Mouse (Mus musculus): ENCODE results near the gene Snai3. TPM values are rescaled to one million over a fixed set of nuclear protein-coding genes. Genes with fewer than 3 reads are reported as not detected.

Snai3 gene
- polyA plus RNA-seq, 1 experiment from 2014 or later, result 0.67 TPM

DNA sequence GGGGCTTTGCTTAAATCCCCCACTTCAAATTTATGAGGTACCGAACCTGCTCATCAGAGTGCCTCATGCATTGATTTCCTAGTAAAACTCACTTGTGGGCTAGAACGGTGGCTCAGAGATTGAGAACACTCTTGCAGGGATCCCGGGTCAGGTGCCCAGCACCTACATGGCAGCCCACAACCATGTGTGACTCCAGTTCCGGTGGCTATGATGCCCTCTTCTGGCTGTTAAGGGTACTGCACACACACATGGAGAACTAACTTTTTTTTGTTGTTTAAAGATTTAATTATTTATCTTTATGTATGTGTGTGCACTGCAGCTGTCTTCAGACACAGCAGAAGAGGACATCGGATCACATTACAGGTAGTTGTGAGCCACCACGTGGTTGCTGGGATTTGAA is 25.2 kb downstream of the Snai3 start:
- 88% methylated on average over 6 of the region's 6 CpGs for WGBS
- no peak for DNase-seq (ENCODE audit: low spot score)
- peaks cover 7% of the 10 kb centered on the region; the same call in 1 of the 2 replicates for H3K27me3 ChIP-seq (replicated peaks; ENCODE audit: low read depth, poor library complexity, severe bottlenecking)
- H3K9me3 ChIP-seq, result peaks cover 4% of the 10 kb centered on the region; the same call in 1 of the 2 replicates
- H3K36me3 ChIP-seq (replicated peaks), result peaks cover 71% of the 10 kb centered on the region
- H3K27ac ChIP-seq (replicated peaks), result no peak overlapping the region
- H3K4me3 ChIP-seq, result no peak overlapping the region
- peaks cover 28% of the 10 kb centered on the region for H3K4me1 ChIP-seq

DNA sequence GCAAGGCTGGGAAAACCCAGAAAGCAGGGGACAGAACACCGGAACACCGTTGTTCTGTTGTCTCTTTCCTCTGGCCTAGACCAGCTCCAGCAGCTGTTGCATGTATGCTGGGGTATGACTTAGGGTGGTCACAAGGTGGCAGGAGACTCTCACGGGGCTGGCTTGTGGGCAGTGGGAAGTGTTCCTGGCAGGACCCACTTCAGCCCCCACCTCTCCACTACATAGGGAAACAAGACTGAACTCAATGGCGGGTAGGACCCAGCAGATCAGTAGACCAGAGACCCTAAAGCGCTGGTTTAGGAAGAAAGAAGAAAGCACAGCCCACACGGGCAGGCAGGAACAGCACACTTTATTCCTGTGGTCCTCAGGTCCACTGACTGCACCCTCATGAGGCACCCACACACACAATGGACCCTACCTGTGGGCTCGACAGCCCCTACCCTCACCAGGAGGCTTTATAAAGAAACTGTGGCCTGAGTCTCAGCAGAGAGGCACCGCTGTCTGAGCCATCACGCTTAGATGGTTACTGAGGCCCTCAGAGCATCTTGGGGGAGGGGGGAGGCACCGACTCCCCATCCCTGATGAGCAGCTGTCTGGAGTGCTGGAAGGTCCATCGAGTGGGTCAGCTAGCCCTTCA is 27.1 kb downstream of the Snai3 start:
- Histone ChIP-seq H3K27me3 (replicated peaks; ENCODE audit: low read depth, poor library complexity, severe bottlenecking) (peaks cover 7% of the 10 kb centered on the region; the same call in 1 of the 2 replicates), H3K4me1 (peaks cover 28% of the 10 kb centered on the region), H3K4me3 (peak overlapping the region; percentile 61; the same call in 1 of the 2 replicates), H3K9me3 (peaks cover 4% of the 10 kb centered on the region; the same call in 1 of the 2 replicates), H3K36me3 (replicated peaks) (peaks cover 53% of the 10 kb centered on the region), H3K27ac (replicated peaks) (no peak overlapping the region; the same call in 1 of the 2 replicates)
- no peak for DNase-seq (ENCODE audit: low spot score)
- 68% methylated on average over 11 of the region's 11 CpGs for WGBS

DNA sequence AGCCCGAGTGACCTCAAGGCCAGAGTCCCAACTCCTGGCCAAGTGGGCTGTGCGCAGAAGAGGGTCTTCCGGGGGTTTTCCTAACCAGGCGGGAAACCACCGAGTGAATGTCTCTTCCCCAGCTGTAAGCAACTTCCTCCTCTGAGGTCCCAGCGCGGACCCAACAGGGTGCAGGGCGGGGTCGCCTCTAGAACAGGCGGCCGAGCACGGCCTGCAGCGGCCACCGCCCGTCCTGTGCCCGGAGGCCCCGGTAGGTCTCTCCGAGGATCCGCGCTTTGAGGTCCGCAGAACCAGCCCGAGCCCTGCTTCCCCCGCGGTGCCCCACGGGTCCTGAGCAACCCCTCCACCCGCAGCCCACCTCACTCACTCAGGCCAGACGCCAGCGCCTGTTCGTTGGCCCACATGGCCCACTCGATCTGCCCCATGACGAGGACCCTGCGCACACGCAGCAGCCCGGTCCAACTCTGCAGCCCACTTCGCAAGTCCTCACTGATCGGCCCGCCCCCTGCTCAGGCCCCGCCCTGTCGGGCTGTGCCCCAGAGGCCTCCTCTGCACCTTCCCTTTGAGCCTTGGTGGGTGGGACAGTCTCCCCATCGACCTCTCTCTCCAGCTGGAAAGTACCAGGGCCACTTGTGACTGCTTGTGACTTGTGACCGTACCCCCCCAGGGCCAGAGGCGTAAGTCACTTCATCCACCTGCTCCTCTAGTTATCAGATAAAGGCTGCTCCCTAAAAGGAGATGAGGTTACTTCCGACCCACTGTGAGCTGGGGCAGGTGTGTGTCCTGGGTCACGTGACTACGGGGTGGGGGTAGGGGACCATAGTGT is 27.9 kb downstream of the Snai3 start, which contains the start of gene Cyba:
Gene Cyba, minus strand, starts transcription at position 488 of the 826 bp plus-strand sequence.
- 4% methylated on average over 45 of the region's 45 CpGs for WGBS
- Histone ChIP-seq H3K36me3 (replicated peaks) (peaks cover 46% of the 10 kb centered on the region), H3K27ac (replicated peaks) (peak within 1 kb of the TSS; percentile 74), H3K9me3 (peaks cover 4% of the 10 kb centered on the region; the same call in 1 of the 2 replicates), H3K4me1 (peaks cover 20% of the 10 kb centered on the region), H3K27me3 (replicated peaks; ENCODE audit: low read depth, poor library complexity, severe bottlenecking) (peaks cover 7% of the 10 kb centered on the region; the same call in 1 of the 2 replicates), H3K4me3 (peak within 1 kb of the TSS; percentile 61)
- peak; percentile 70 for DNase-seq (ENCODE audit: low spot score)

DNA sequence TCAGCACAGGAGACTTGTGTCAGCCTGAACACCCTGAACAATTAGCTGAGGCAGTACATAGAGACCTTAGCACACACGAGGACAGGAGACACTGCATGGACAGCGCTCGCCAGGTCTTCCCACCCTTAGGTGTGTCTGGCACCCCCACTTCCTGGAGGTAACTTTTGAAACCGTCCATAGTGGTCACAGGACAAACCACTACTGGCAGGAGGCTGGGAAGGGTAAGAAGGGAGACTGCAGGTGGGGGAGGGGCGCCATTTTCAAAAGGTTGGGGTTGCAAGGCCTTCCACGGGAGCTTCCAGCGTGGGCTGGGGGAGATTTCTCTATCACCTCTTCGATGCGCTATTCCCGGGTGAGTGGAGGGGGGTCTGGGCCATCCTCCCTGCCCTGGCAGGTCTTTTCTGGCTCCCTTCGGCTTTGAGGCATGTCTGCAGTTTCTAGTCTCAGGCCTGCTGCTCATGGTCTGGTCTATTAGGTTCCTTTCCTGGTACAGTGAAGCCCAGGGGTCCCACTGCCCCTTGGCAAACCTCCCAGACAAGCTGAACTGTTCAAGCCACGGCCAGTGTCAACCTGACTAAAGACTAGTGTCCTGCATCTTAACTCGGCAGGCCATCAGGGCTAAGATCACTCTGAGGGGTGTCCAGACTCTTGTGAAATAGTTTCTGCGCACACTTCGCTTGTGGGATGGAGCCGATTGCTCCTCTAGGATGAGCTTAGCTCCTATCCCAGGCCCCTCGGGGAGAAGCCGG is 28.7 kb downstream of the Snai3 start:
- peaks cover 7% of the 10 kb centered on the region; the same call in 1 of the 2 replicates for H3K27me3 ChIP-seq (replicated peaks; ENCODE audit: low read depth, poor library complexity, severe bottlenecking)
- peak overlapping the region; percentile 61 for H3K4me3 ChIP-seq
- H3K27ac ChIP-seq (replicated peaks), result peak overlapping the region; percentile 74
- peaks cover 4% of the 10 kb centered on the region; the same call in 1 of the 2 replicates for H3K9me3 ChIP-seq
- H3K36me3 ChIP-seq (replicated peaks), result peaks cover 38% of the 10 kb centered on the region
- H3K4me1 ChIP-seq, result peaks cover 19% of the 10 kb centered on the region
- 40% methylated on average over 18 of the region's 18 CpGs for WGBS
- peak; percentile 29 for DNase-seq (ENCODE audit: low spot score)

DNA sequence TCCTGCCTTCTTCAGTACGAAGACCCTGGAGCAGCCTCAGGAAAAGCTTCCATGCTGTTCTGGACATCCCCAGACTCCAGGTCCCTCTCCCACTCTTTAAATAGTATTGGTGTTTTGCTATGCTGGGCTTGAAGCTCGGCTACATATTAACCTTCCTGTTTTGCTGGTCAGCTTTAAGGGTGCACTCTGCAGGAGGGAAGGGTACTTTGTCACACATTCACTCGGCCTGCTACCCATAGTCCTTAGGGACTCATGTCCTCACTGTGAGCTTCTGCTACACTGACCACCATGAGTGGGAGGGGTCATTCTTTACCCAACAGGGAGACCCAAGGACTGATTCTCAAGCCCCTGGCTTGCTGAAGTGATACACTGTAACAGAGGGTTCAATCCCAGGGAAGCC is 29.9 kb downstream of the Snai3 start:
- Histone ChIP-seq H3K27ac (replicated peaks) (no peak overlapping the region), H3K4me3 (no peak overlapping the region), H3K4me1 (peaks cover 19% of the 10 kb centered on the region), H3K9me3 (peaks cover 4% of the 10 kb centered on the region; the same call in 1 of the 2 replicates), H3K27me3 (replicated peaks; ENCODE audit: low read depth, poor library complexity, severe bottlenecking) (peaks cover 7% of the 10 kb centered on the region; the same call in 1 of the 2 replicates), H3K36me3 (replicated peaks) (peaks cover 26% of the 10 kb centered on the region)
- DNase-seq (ENCODE audit: low spot score), result no peak
- 81% methylated on average over 3 of the region's 3 CpGs for WGBS

DNA sequence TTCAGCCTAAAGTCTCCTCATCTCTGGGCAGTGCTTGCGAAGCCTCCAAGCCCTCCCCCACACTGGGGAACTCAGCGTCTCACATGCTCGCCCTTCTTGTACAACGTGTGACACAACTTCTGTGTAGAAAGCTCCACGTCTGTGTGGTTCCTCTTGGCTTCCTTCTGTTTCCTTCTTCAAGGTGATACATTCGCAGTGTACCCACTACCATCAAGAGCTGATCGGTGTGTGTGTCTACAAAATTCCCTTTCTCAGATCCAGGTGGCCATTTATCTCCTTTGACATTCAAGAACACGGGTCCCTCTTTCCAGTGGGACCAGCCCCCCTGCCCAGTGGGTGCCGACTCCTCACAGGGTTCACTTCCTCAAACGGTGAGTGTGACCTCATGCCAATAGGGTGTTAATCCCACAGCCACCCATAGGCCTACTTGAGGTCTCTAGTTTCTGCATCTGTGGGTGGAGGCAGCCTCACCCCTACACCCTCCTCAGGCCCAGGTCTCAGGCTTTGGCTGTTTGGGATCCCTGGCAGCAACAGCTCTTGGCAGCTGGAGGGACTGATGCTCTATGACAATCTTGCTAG is 30.4 kb downstream of the Snai3 start:
- peaks cover 19% of the 10 kb centered on the region for H3K4me1 ChIP-seq
- H3K9me3 ChIP-seq, result no peaks in the 10 kb centered on the region
- H3K36me3 ChIP-seq (replicated peaks), result peaks cover 21% of the 10 kb centered on the region
- H3K4me3 ChIP-seq, result no peak overlapping the region
- no peak overlapping the region for H3K27ac ChIP-seq (replicated peaks)
- no peak for DNase-seq (ENCODE audit: low spot score)
- WGBS, result 87% methylated on average over 10 of the region's 10 CpGs
- peaks cover 7% of the 10 kb centered on the region; the same call in 1 of the 2 replicates for H3K27me3 ChIP-seq (replicated peaks; ENCODE audit: low read depth, poor library complexity, severe bottlenecking)

DNA sequence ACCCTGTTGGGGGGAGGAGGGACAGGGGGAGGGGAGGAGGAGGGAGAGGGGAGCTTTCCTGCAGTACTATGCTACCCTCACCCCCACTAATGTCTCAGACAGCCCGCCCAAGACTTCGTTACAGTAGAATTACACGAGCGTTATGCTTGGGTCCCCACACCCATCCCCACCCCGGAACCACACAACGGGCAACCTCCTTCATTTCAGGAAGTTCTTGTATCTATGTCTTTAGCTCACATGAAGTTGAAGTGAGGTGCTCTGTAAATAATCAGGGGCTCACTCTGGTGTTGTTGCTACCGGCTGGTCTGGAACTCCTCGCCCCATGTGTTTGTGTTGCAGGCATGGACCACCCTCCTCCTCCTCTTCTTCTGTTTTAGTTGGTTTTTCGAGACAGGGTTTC is 32.4 kb downstream of the Snai3 start:
- no peaks in the 10 kb centered on the region for H3K9me3 ChIP-seq
- DNase-seq (ENCODE audit: low spot score), result no peak
- H3K36me3 ChIP-seq (replicated peaks), result 0 out of 2 replicates have a peak, but pooled peaks cover 1% of the 10 kb centered on the region
- H3K27ac ChIP-seq (replicated peaks), result no peak overlapping the region
- H3K4me3 ChIP-seq, result no peak overlapping the region
- 89% methylated on average over 9 of the region's 9 CpGs for WGBS
- H3K27me3 ChIP-seq (replicated peaks; ENCODE audit: low read depth, poor library complexity, severe bottlenecking), result peaks cover 4% of the 10 kb centered on the region; the same call in 1 of the 2 replicates
- H3K4me1 ChIP-seq, result peaks cover 17% of the 10 kb centered on the region

DNA sequence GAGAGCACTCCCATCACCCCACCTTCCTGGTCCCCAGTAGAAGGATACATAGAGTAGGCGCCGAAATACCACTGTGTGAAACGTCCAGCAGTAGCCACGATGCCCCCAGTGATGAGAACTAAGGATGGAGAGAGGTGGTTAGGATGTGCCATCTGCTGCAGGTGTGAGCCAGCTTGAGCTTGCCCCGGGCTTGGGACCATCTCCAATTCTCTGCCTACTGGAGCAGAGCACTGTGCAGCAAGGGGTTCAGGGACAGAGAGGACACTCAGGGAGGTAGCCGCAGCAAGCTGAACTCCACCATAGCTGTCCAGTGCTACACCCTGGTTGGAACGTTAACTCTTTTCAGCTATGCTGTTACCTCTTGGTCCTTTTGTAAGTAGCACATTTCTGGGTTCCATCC is 32.9 kb downstream of the Snai3 start:
- Histone ChIP-seq H3K36me3 (replicated peaks) (no peaks in the 10 kb centered on the region), H3K4me1 (peaks cover 12% of the 10 kb centered on the region), H3K27me3 (replicated peaks; ENCODE audit: low read depth, poor library complexity, severe bottlenecking) (peaks cover 4% of the 10 kb centered on the region; the same call in 1 of the 2 replicates), H3K4me3 (no peak overlapping the region), H3K9me3 (no peaks in the 10 kb centered on the region), H3K27ac (replicated peaks) (no peak overlapping the region)
- no peak for DNase-seq (ENCODE audit: low spot score)
- WGBS, result 88% methylated on average over 7 of the region's 7 CpGs

DNA sequence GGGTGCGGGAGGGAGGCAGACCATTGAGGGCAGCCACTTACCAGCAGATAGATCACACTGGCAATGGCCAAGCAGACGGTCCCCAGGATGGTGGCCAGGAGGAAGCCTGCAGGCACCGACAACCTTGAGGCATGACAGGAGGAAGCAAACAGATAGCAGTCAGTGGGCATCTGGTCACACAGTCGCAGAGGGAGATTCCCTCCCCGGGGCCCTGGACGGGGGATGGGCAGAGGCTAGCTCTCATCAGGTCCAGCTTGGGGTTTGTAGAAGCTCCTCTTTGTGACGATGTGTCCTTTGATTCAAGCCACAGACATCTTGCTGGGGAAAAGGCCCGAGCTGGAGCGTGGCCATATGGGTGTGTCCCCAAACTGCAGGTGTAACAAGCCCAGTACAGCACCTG is 34.4 kb downstream of the Snai3 start:
- DNase-seq (ENCODE audit: low spot score), result no peak
- 77% methylated on average over 9 of the region's 9 CpGs for WGBS
- Histone ChIP-seq H3K27me3 (replicated peaks; ENCODE audit: low read depth, poor library complexity, severe bottlenecking) (no peaks in the 10 kb centered on the region), H3K36me3 (replicated peaks) (no peaks in the 10 kb centered on the region), H3K4me1 (no peaks in the 10 kb centered on the region), H3K9me3 (no peaks in the 10 kb centered on the region), H3K27ac (replicated peaks) (no peak overlapping the region), H3K4me3 (no peak overlapping the region)

DNA sequence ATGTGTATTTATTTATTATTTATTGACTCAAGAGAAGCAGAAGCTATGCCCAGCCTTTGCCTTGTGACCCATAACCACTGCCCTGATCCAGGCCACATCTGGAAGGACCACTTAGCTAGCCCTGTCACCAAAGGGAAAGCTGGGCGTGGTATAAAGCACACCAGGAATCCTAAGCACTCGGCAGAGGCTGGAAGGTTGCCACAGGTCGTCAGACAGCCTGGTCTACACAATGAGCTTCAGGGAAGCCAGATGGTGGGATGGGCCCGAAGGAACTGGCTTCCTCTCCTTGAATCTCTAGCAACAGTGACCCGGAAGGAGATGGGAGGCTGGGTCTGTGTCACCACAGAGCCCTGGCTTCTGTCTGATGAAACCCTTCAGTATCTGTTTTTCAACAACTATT is 36.9 kb downstream of the Snai3 start:
- no peak overlapping the region for H3K27ac ChIP-seq (replicated peaks)
- no peaks in the 10 kb centered on the region for H3K9me3 ChIP-seq
- no peak for DNase-seq (ENCODE audit: low spot score)
- H3K27me3 ChIP-seq (replicated peaks; ENCODE audit: low read depth, poor library complexity, severe bottlenecking), result no peaks in the 10 kb centered on the region
- 56% methylated on average over 5 of the region's 5 CpGs for WGBS
- H3K36me3 ChIP-seq (replicated peaks), result peaks cover 19% of the 10 kb centered on the region
- no peaks in the 10 kb centered on the region for H3K4me1 ChIP-seq
- no peak overlapping the region for H3K4me3 ChIP-seq

DNA sequence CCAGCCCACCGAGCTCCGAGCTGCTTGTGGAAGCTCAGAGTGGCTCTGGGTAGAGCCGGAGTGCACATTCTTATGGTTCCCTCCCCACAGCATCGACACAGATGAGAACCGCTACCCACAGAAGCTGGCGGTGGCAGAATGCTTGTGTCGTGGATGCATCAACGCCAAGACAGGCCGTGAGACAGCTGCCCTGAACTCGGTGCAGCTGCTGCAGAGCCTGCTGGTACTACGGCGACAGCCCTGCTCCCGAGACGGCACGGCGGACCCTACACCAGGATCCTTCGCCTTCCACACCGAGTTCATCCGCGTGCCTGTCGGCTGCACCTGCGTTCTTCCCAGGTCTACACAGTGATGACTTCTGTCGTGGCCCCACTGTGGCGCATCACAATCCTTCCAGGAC is 37.3 kb downstream of the Snai3 start:
- H3K36me3 ChIP-seq (replicated peaks), result peaks cover 23% of the 10 kb centered on the region
- H3K27ac ChIP-seq (replicated peaks), result no peak overlapping the region
- H3K9me3 ChIP-seq, result no peaks in the 10 kb centered on the region
- no peaks in the 10 kb centered on the region for H3K27me3 ChIP-seq (replicated peaks; ENCODE audit: low read depth, poor library complexity, severe bottlenecking)
- no peak overlapping the region for H3K4me3 ChIP-seq
- no peaks in the 10 kb centered on the region for H3K4me1 ChIP-seq
- no peak for DNase-seq (ENCODE audit: low spot score)
- WGBS, result 87% methylated on average over 24 of the region's 24 CpGs

Data from embryonic facial prominence, embryonic 10.5 days (tissue).